Mouse (Mus musculus) hindbrain, embryonic 12.5 days (tissue): ENCODE results near the gene Taok3. TPM values are rescaled to one million over a fixed set of nuclear protein-coding genes. Genes with fewer than 3 reads are reported as not detected.

Experiments used
- ATAC-seq: fragments of 200-750 bp; cut with Nextera tagmentation; 2 replicates; pipeline ENCODE4 v1.8.0; 2017; ENCODE audit warnings: moderate TSS enrichment; ENCODE audit not compliant: low FRiP score
- H3K27ac ChIP-seq: fragments of 300-500 bp; sonication (generic); 2 replicates; pipeline ENCODE4 v1.5.1; 2016; ENCODE audit warnings: mild to moderate bottlenecking
- H3K27me3 ChIP-seq: fragments of 300-500 bp; sonication (generic); 2 replicates; pipeline ENCODE4 v1.6.1; 2016; ENCODE audit warnings: mild to moderate bottlenecking
- H3K36me3 ChIP-seq: fragments of 300-500 bp; sonication (generic); 2 replicates; pipeline ENCODE4 v1.6.1; 2016; ENCODE audit warnings: mild to moderate bottlenecking
- H3K4me1 ChIP-seq: fragments of 300-500 bp; sonication (generic); 2 replicates; pipeline ENCODE4 v1.6.1; 2016
- H3K4me2 ChIP-seq: fragments of 300-500 bp; sonication (generic); replicated peaks from 2 replicates; pipeline ENCODE4 v1.6.1; 2016; ENCODE audit warnings: mild to moderate bottlenecking
- H3K4me3 ChIP-seq: fragments of 300-500 bp; sonication (generic); 2 replicates; pipeline ENCODE4 v1.5.1; 2016; ENCODE audit warnings: mild to moderate bottlenecking
- H3K9ac ChIP-seq: fragments of 300-500 bp; sonication (generic); 2 replicates; pipeline ENCODE4 v1.6.1; 2016; ENCODE audit warnings: mild to moderate bottlenecking, moderate library complexity
- H3K9me3 ChIP-seq: fragments of 300-500 bp; sonication (generic); replicated peaks from 2 replicates; pipeline ENCODE4 v1.6.1; 2016; ENCODE audit warnings: mild to moderate bottlenecking
- WGBS: fragments of 180-500 bp; shearing (Covaris S2); methylation state at CpG from one replicate; pipeline ENCODE4 v1.1.7; 2016; 5-methylcytosine and 5-hydroxymethylcytosine counted together
- polyA plus RNA-seq: library from polyadenylated mRNA; unstranded; fragments of >200 nt; fragmentation: Nextera tagmentation; extraction: Ambion mirVana; gene quantifications from 2 replicates; pipeline ENCODE4 v1.2.1, GENCODE M21; 2016

Taok3 gene
- polyA plus RNA-seq, 1 experiment from 2014 or later = 30.6 TPM

- peaks cover 3% of the 10 kb centered on the region; the same call in 1 of the 2 replicates for H3K4me1 ChIP-seq
- ATAC-seq = no peak
- no peak overlapping the region for H3K4me2 ChIP-seq
- WGBS = 88% methylated on average over 3 of the region's 3 CpGs
- peaks cover 46% of the 10 kb centered on the region for H3K36me3 ChIP-seq
- no peaks in the 10 kb centered on the region for H3K27me3 ChIP-seq
- H3K4me3 ChIP-seq = no peak overlapping the region
- H3K9ac ChIP-seq = no peak overlapping the region
- no peak overlapping the region for H3K27ac ChIP-seq
- H3K9me3 ChIP-seq = no peaks in the 10 kb centered on the region
Measured at GRCm38 (mm10) chr5:117251763-117252162, 131.8 kb downstream of the Taok3 start.

- 91% methylated on average over 15 of the region's 15 CpGs for WGBS
Measured at GRCm38 (mm10) chr5:117258276-117258675, 138.3 kb downstream of the Taok3 start.

GRCm38 (mm10) chr5:117263566-117263965 lies 143.6 kb downstream of the Taok3 start:
- no peaks in the 10 kb centered on the region for H3K27me3 ChIP-seq
- no peak overlapping the region for H3K27ac ChIP-seq
- ATAC-seq = no peak
- no peak overlapping the region for H3K4me2 ChIP-seq
- no peaks in the 10 kb centered on the region for H3K4me1 ChIP-seq
- H3K9me3 ChIP-seq = no peaks in the 10 kb centered on the region
- H3K4me3 ChIP-seq = no peak overlapping the region
- H3K36me3 ChIP-seq = peaks cover 50% of the 10 kb centered on the region
- no peak overlapping the region for H3K9ac ChIP-seq
- 86% methylated on average over 21 of the region's 21 CpGs for WGBS

More at GRCm38 (mm10) chr5:117258276-117258675, 138.3 kb downstream of the Taok3 start:
- Histone ChIP-seq H3K27me3 (no peaks in the 10 kb centered on the region), H3K36me3 (peaks cover 62% of the 10 kb centered on the region), H3K4me3 (no peak overlapping the region), H3K27ac (no peak overlapping the region), H3K9ac (no peak overlapping the region), H3K9me3 (no peaks in the 10 kb centered on the region), H3K4me1 (no peaks in the 10 kb centered on the region), H3K4me2 (no peak overlapping the region)
- ATAC-seq = no peak

DNA sequence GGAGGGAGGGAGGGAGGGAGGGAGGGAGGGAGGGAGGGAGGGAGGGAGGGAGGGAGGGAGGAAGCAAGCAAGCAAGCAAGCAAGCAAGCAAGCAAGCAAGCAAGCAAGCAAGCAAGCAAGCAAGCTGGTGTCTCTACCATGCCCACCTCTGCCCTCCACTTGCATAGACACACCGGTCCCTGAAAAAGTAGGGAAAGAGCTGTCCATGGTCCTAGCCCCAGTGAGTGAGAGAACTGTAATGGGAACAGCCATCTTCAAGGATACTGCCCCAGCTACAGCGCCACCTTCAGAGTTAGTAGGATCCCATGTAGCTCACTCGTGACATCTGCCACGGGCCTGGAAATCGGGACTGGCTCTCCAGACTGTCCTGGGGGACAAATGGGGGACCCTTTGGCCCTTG lies 144.8 kb downstream of the Taok3 start:
- Histone ChIP-seq H3K9me3 (no peaks in the 10 kb centered on the region), H3K36me3 (peaks cover 50% of the 10 kb centered on the region), H3K27me3 (no peaks in the 10 kb centered on the region), H3K27ac (no peak overlapping the region), H3K4me3 (no peak overlapping the region), H3K9ac (no peak overlapping the region), H3K4me2 (no peak overlapping the region), H3K4me1 (no peaks in the 10 kb centered on the region)
- ATAC-seq = no peak
- 45% methylated on average over 5 of the region's 5 CpGs for WGBS

DNA sequence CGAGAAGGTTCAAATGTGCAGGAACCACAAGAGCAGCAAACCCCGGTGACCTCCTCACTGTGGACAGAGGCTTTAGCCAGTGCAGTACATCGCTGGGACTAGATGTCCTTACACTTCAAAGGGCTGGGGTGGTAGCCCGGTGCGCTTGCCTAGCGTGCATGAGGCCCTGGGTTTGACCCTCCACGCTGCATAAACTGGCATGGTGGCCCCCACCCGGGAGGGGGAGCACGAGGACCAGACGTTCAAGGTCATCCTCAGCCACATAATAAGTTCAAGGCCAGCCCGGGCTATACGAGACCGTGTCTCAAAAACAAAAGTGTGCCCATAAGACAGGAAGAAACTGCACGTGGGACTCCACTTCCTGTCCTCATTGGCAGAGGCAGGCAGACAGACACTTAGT lies 148.0 kb downstream of the Taok3 start:
- no peaks in the 10 kb centered on the region for H3K9me3 ChIP-seq
- H3K36me3 ChIP-seq = peaks cover 43% of the 10 kb centered on the region
- 77% methylated on average over 14 of the region's 14 CpGs for WGBS

DNA sequence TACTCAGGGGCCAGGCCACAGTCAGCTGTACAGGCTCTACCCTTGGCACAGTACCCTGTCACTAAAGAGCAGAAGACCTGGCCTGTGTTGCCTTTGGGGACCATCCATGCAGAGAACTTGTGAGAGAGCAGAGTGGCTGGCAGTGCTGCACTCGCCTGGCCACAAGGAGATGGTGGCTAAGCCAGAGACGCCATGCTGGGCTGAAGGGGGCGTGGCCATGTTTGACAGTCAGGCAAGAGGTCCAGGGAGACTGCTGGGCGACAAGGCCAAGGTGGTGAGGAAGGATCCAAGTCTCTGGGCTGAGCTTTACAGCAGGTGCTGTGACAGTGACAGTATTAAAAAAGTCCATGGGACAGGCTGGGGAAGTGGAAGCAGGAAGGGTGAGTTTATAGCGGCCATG lies 148.8 kb downstream of the Taok3 start:
- WGBS = 45% methylated on average over 5 of the region's 5 CpGs
- ATAC-seq = no peak
- no peaks in the 10 kb centered on the region for H3K9me3 ChIP-seq
- no peaks in the 10 kb centered on the region for H3K27me3 ChIP-seq
- no peaks in the 10 kb centered on the region for H3K4me1 ChIP-seq
- H3K9ac ChIP-seq = no peak overlapping the region
- H3K36me3 ChIP-seq = peaks cover 38% of the 10 kb centered on the region
- H3K27ac ChIP-seq = no peak overlapping the region
- H3K4me2 ChIP-seq = no peak overlapping the region
- H3K4me3 ChIP-seq = no peak overlapping the region

More for the DNA sequence above, 148.0 kb downstream of the Taok3 start:
- Histone ChIP-seq H3K27ac (no peak overlapping the region), H3K4me1 (no peaks in the 10 kb centered on the region), H3K4me2 (no peak overlapping the region), H3K4me3 (no peak overlapping the region), H3K27me3 (no peaks in the 10 kb centered on the region), H3K9ac (no peak overlapping the region)
- ATAC-seq = no peak

GRCm38 (mm10) chr5:117269395-117269794 lies 149.5 kb downstream of the Taok3 start:
- Histone ChIP-seq H3K4me1 (no peaks in the 10 kb centered on the region), H3K9ac (no peak overlapping the region), H3K27ac (no peak overlapping the region), H3K36me3 (peaks cover 33% of the 10 kb centered on the region), H3K27me3 (no peaks in the 10 kb centered on the region), H3K4me2 (no peak overlapping the region), H3K9me3 (no peaks in the 10 kb centered on the region), H3K4me3 (no peak overlapping the region)
- no peak for ATAC-seq
- WGBS = 95% methylated on average over 12 of the region's 12 CpGs

DNA sequence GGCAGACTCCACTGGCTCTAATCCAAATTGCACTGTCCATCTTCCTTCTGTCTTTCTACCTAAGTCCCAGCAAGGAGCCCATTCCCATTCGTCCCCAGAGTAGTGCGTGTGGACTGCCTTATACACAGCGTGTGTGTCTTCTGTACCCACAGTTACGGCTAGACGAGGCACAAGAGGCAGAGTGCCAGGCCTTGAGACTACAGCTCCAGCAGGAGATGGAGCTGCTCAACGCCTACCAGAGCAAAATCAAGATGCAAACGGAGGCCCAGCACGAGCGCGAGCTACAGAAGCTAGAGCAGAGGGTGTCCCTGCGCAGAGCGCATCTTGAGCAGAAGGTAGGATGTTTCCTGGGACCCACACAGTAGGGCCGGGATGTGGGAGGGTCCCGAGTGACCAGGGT lies 152.0 kb downstream of the Taok3 start:
- Histone ChIP-seq H3K27ac (no peak overlapping the region), H3K9ac (no peak overlapping the region), H3K9me3 (no peaks in the 10 kb centered on the region), H3K36me3 (peaks cover 11% of the 10 kb centered on the region), H3K4me3 (no peak overlapping the region), H3K27me3 (no peaks in the 10 kb centered on the region), H3K4me2 (no peak overlapping the region), H3K4me1 (no peaks in the 10 kb centered on the region)
- no peak for ATAC-seq
- WGBS = 92% methylated on average over 14 of the region's 14 CpGs

DNA sequence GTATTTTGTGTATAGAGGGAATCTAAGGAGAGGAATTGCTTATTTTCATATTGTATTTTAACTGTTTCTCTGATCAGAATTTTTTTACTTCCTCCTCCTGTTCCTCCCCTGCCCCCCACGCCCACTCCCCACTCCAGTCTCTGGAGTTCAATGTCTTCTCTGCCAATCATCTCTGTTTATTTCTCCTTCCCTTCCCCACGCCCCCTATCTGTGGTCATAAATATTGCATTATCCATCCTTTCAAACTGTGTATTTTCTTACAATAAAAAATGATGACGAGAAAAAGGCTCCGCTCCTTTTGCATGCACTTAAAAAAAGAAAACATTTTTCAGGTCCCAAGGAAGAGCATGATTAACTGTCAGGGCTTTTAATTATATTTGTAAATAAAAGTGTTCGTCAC lies 154.9 kb downstream of the Taok3 start:
- Histone ChIP-seq H3K27me3 (no peaks in the 10 kb centered on the region), H3K4me1 (no peaks in the 10 kb centered on the region), H3K4me2 (no peak overlapping the region), H3K36me3 (peaks cover 14% of the 10 kb centered on the region), H3K9ac (no peak overlapping the region), H3K9me3 (peaks cover 3% of the 10 kb centered on the region; the same call in 1 of the 2 replicates), H3K4me3 (no peak overlapping the region), H3K27ac (no peak overlapping the region)
- 71% methylated on average over 5 of the region's 5 CpGs for WGBS
- no peak for ATAC-seq

DNA sequence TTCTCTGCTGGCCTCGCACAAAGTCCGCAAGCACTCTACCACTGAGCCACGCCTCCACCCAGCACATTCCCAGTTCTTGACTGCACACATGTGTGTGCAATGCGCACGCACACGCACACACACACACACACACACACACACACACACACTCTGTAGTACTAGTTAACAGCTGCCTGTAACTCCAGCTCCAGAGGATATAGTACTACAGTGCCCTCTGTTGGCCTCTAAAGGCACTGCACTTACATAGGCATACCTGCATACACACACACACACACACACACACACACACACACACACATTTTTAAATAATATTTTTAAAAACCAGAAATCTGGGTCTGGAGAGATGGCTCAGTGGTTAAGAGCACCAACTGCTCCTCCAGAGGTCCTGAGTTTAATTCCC lies 157.9 kb downstream of the Taok3 start:
- no peak overlapping the region for H3K4me3 ChIP-seq
- 98% methylated on average over 6 of the region's 6 CpGs for WGBS
- H3K9me3 ChIP-seq = peaks cover 3% of the 10 kb centered on the region; the same call in 1 of the 2 replicates
- no peak for ATAC-seq
- H3K27me3 ChIP-seq = no peaks in the 10 kb centered on the region
- no peaks in the 10 kb centered on the region for H3K4me1 ChIP-seq
- no peak overlapping the region for H3K9ac ChIP-seq
- H3K4me2 ChIP-seq = no peak overlapping the region
- no peak overlapping the region for H3K27ac ChIP-seq
- peaks cover 32% of the 10 kb centered on the region for H3K36me3 ChIP-seq

- peaks cover 34% of the 10 kb centered on the region for H3K36me3 ChIP-seq
- no peak for ATAC-seq
Measured at GRCm38 (mm10) chr5:117278809-117279668, 159.1 kb downstream of the Taok3 start.

DNA sequence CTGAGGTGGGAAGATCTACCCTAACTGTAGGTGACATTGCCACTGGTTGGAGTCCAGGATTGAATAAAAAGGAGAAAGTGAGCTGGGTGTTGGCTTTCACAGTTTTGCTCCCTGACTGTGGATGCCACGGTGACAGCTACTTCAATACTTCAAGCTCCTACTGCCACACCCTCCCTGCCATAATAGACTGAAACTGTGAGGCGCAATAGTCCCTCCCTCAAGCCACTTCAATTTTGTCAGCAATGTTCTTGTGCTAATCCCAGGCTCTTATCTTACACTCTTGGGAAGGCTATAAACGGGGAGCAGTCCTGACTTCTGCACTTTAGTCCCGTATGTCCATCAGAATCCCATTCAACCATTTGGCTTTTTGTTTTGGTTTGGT lies 159.7 kb downstream of the Taok3 start:
- ATAC-seq = no peak
- Histone ChIP-seq H3K27ac (no peak overlapping the region), H3K27me3 (no peaks in the 10 kb centered on the region), H3K4me1 (peaks cover 8% of the 10 kb centered on the region), H3K9ac (no peak overlapping the region), H3K9me3 (peaks cover 3% of the 10 kb centered on the region; the same call in 1 of the 2 replicates), H3K4me2 (no peak overlapping the region), H3K4me3 (no peak overlapping the region), H3K36me3 (peaks cover 40% of the 10 kb centered on the region)
- 79% methylated on average over 4 of the region's 4 CpGs for WGBS

More at GRCm38 (mm10) chr5:117278809-117279668, 159.1 kb downstream of the Taok3 start:
- Histone ChIP-seq H3K4me3 (no peak overlapping the region), H3K9me3 (peaks cover 3% of the 10 kb centered on the region; the same call in 1 of the 2 replicates), H3K27ac (no peak overlapping the region), H3K4me1 (peaks cover 1% of the 10 kb centered on the region; the same call in 1 of the 2 replicates), H3K4me2 (no peak overlapping the region), H3K9ac (no peak overlapping the region), H3K27me3 (no peaks in the 10 kb centered on the region)
- 91% methylated on average over 15 of the region's 15 CpGs for WGBS

DNA sequence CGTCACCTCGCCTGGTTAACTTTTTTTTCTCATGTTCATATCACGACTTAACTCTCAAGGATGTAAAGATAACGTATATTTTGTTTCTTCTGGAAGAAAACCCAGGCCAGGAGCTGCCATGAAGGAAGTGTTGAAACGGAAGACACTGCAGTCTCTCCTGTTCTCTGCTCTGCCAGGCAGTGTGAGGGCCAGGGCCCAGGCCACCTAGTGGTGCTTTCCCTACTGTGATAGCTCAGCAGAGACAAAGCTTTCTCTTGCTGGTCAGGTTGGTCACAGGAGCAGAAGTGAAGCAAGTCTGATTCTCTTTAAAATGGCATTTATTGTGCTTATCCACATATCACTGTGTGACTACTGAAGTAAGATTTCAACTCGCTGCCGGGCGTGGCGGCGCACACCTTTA lies 161.6 kb downstream of the Taok3 start:
- Histone ChIP-seq H3K36me3 (peaks cover 47% of the 10 kb centered on the region), H3K27ac (no peak overlapping the region), H3K4me1 (peaks cover 26% of the 10 kb centered on the region), H3K27me3 (no peaks in the 10 kb centered on the region), H3K4me3 (no peak overlapping the region), H3K9ac (no peak overlapping the region), H3K4me2 (no peak overlapping the region), H3K9me3 (peaks cover 3% of the 10 kb centered on the region; the same call in 1 of the 2 replicates)
- ATAC-seq = no peak
- 94% methylated on average over 10 of the region's 10 CpGs for WGBS
